Mouse (Mus musculus): ENCODE results near the gene Fam177a. TPM values are rescaled to one million over a fixed set of nuclear protein-coding genes. Genes with fewer than 3 reads are reported as not detected.
"Not testable (repeated sequence)": the region's sequence is repeated elsewhere in the genome, so short reads cannot be mapped to it uniquely, and the experiment has no call there.

Gene Fam177a
- total RNA-seq (2021), result 10 to 100 TPM; 14.0 to 14.6 TPM

GRCm38 (mm10) chr12:55124242-55124641, at the start of gene Fam177a:
Gene Fam177a (plus strand): TSS chr12:55124469.
- intact Hi-C loops (cut with DNase I); DNase-seq: not testable (repeated sequence)

GRCm38 (mm10) chr12:55075296-55075695, 49.0 kb upstream of the Fam177a start:
- no peak for DNase-seq
- intact Hi-C loops (cut with DNase I), result no loop called here

GRCm38 (mm10) chr12:55078706-55079105, 45.6 kb upstream of the Fam177a start:
- DNase-seq; intact Hi-C loops (cut with DNase I): not testable (repeated sequence)

DNA sequence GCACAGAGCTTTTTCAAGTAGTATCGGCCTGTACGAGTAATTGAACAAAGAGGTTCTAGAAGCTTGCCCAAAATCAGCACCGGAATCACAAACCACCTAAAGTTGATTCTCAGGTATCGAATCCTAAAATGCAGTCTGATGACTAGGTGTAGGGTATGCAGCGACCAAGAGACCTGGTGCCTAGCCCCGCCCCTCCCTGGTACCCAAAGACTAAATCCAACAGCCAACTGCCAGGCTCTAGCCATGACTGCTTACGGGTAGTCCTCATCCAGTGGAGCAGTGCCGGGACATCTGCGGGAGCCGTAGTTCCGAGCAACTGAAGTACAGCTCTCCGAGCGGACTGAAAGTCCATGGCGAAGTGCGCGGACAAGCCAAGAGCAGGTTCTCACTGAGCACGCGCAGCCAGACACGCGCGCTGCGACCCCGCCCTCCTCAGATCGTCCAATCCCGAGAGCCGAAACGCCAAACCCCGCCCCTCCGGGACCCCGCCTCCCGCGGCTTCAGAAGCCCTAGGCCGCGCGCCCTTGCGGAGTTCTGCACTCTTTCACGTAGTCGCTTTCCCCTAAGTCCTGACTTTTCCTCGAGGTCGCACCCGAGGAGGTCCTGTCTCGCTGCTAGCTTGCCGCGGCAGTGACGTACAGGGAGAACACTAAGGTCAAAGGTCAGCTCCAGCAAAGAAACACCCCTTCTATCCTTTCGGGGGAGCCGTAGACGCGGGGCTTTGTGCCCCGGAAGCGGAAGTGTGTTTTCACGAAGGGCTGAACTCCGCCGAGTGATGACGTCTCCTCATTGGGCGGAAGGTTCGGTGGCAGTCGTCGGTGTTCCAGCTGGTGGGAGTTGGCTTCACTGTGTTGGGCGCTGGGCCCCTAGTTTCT, 44.3 kb upstream of the Fam177a start, which contains the start of the genes 2700097O09Rik and Srp54a:
Gene 2700097O09Rik, minus strand, starts transcription at position 385 of the 875 bp plus-strand sequence.
Gene Srp54a, plus strand, starts transcription at position 537 of the 875 bp plus-strand sequence.
- peak; percentile 96 for DNase-seq
- intact Hi-C loops (cut with DNase I), result not testable (repeated sequence)

- intact Hi-C loops (cut with DNase I); DNase-seq: not testable (repeated sequence)
Measured at GRCm38 (mm10) chr12:55080601-55080942, 43.7 kb upstream of the Fam177a start.

DNA sequence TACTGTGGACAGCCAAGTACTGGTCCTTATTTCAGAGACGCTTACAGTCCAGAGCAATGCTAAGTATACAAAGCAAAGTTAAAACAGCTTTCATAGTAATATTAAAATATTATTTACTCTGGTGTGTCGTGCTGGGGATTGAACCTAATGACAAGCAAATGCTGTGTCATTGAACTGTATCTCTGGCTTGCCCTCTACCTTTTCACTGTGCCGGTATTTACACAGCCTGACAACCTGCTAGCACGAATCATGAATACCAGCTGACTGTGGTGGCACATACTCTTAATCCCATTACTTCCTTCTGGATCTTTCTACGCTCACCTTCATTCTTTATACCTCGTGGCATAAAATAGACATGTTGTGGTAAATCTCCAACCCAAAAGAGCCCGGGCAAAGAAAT, 32.1 kb upstream of the Fam177a start:
- intact Hi-C loops (cut with DNase I); DNase-seq: not testable (repeated sequence)

- intact Hi-C loops (cut with DNase I); DNase-seq: not testable (repeated sequence)
Measured at GRCm38 (mm10) chr12:55112616-55113015, 11.7 kb upstream of the Fam177a start.

DNA sequence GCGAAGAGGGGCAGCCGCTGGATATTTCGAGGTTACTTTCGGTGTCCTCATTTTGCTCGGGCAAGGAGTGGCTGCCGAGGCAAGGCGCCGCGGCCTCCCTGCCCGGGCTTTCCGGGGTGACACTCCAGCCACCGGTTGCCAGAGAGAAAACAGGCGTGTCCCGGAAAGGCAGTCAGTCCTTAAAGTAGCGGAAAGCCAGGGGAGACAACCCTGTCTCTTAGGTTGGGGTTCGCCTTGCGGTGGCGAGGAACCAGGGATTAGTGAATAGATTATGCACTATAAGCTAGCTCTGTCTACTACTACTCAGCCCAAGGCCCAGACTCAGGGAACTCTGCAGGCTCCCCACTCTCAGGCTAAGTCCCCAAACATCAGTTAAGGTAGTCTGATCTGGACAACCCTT, 462 bp downstream of the Fam177a start:
- intact Hi-C loops (cut with DNase I); DNase-seq: not testable (repeated sequence)

DNA sequence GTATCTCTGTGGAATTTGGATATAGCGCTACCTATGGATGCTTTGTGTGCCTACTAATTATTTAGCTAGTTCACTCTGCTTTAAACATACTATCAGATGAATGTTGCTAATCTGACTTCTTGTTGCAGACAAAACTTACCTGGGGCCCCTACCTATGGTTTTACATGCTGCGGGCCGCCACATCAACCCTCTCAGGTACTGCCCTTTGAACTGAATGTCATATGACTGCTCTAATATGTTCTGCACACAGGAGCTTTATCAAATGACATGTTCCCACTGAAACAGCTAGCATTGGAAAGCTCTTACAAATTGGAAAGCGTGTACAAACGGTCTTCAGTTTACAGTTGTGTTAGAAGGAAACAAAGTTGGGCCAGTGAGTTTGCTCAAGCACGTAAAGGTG, 11.3 kb downstream of the Fam177a start:
- intact Hi-C loops (cut with DNase I), result not testable (repeated sequence)

GRCm38 (mm10) chr12:55137859-55138258, 13.6 kb downstream of the Fam177a start:
- intact Hi-C loops (cut with DNase I), result not testable (repeated sequence)

More for the DNA sequence above, 11.3 kb downstream of the Fam177a start:
- DNase-seq, result not testable (repeated sequence)

GRCm38 (mm10) chr12:55154559-55155448, 30.5 kb downstream of the Fam177a start, which contains the start of gene Srp54b:
Gene Srp54b (plus strand): TSS chr12:55155104.
- intact Hi-C loops (cut with DNase I); DNase-seq: not testable (repeated sequence)

More at GRCm38 (mm10) chr12:55137859-55138258, 13.6 kb downstream of the Fam177a start:
- not testable (repeated sequence) for DNase-seq

DNA sequence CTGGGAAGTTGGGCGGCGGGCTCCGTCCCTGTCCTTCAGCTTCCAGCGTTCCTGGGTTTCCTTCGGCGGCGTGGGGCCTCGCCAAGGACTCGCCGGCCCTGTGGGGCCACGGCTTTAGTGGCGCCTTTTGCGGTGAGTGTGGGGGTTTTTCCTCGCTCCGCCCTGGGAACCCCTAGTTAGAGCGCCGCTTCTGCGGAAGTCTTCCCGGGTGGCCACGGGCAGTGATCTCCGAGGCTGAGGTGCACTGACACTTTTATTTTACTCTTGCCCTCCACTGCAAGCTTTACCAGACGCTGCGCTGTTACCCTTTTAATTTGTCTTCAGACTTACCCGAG, 31.1 kb downstream of the Fam177a start:
- intact Hi-C loops (cut with DNase I); DNase-seq: not testable (repeated sequence)

DNA sequence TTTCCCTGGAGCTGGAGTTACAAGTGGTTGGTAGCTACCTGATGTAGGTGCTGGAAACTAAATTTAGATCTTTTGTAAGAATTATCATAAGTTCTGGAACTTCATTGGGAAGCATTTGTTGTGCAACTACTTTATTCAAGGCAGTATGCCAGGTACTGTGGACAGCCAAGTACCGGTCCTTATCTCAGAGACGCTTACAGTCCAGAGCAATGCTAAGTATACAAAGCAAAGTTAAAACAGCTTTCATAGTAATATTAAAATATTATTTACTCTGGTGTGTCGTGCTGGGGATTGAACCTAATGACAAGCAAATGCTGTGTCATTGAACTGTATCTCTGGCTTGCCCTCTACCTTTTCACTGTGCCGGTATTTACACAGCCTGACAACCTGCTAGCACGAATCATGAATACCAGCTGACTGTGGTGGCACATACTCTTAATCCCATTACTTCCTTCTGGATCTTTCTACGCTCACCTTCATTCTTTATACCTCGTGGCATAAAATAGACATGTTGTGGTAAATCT, 42.8 kb downstream of the Fam177a start:
- DNase-seq; intact Hi-C loops (cut with DNase I): not testable (repeated sequence)

GRCm38 (mm10) chr12:55187686-55188085, 63.4 kb downstream of the Fam177a start:
- DNase-seq; intact Hi-C loops (cut with DNase I): not testable (repeated sequence)

- DNase-seq; intact Hi-C loops (cut with DNase I): not testable (repeated sequence)
Measured at GRCm38 (mm10) chr12:55189127-55189526, 64.9 kb downstream of the Fam177a start.

Other genes starting within 250 kb of the Fam177a start
- not detected for gene Gm20403, start 137.9 kb upstream of the Fam177a start, total RNA-seq (2021)
- gene Baz1a, start 110.1 kb upstream of the Fam177a start, total RNA-seq (2021), result 10 to 100 TPM; 11.8 to 13.5 TPM
- 1 to 10 TPM; 7.9 to 8.1 TPM for gene 2700097O09Rik, start 44.4 kb upstream of the Fam177a start, total RNA-seq (2021)
- 100 to 1,000 TPM; 101 to 102 TPM for gene Srp54a, start 44.2 kb upstream of the Fam177a start, total RNA-seq (2021)
- 10 to 100 TPM; 35.3 to 38.0 TPM for gene Srp54b, start 30.6 kb downstream of the Fam177a start, total RNA-seq (2021)
- not detected for gene 1700047I17Rik2, start 75.1 kb downstream of the Fam177a start, total RNA-seq (2021)
- 10 to 100 TPM; 33.1 to 33.7 TPM for gene Srp54c, start 105.7 kb downstream of the Fam177a start, total RNA-seq (2021)
- 10 to 100 TPM in 1 of 2 experiments, 1 to 10 TPM in 1; 9.6 to 10.1 TPM for gene 1110008L16Rik, start 175.1 kb downstream of the Fam177a start, total RNA-seq (2021)
- 10 to 100 TPM; 10.9 to 11.2 TPM for gene Ppp2r3c, start 178.5 kb downstream of the Fam177a start, total RNA-seq (2021)

All from heart, postnatal 10 days (tissue).